Mouse (Mus musculus) mouse embryonic stem cell (cell line): ENCODE results near the gene Vangl1.

ENCODE experiments used
- in situ Hi-C, 2 experiments: fragments of 300-500 bp; cut with MboI; formaldehyde crosslinking; loops; 1 replicate in 1 of 2; 3 replicates in 1 of 2; pipeline ENCODE4 v1.14.3; 2019 to 2020; ENCODE audit warnings: low sequenced_read_pairs in 2 of 2, low pct_unique_long_range_greater_than_20kb in 1 of 2, mixed read lengths in 1 of 2; ENCODE audit not compliant: unreplicated experiment in 1 of 2

The Vangl1 gene

DNA sequence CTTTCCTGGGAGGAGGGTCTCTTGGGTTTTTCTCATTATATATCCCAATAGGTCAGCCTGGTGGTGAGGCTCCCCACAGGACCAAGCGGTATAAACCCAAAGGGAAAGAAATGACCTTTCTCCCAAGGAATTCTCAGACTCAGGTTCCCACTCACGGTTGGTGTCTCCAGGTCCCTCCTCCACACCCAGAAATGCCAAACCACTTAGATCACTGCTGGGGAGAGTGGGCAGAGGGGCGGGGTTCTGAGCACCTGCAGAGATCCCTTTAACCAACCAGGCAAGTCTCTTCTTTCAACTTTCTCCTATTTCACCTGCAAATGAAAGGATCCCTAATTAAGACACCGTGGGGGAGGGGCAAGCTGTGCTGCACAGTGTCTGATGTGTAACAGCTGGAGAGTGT lies 51.6 kb downstream of the Vangl1 start:
- in situ Hi-C loops = no loop called here

DNA sequence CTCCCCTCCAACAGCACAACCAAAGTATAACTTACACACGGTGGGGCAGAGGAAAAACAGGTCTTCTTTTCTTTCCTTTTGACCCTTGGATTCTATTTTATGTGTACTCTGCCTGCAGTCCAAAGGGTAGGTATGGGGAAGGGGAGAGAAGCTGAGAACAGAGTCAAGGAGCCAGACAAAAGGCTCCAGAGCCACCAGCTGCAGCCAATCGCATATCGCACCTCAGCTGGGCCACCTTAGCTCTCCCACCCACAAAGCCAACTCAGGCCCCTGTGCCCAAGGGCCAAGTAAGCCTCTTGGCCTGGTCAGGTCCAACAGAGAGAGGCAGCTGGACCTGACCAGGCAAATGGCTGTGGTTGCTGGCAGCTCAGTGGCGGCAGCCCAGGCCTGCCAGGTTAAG lies 52.0 kb downstream of the Vangl1 start:
- in situ Hi-C loops = no loop called here

DNA sequence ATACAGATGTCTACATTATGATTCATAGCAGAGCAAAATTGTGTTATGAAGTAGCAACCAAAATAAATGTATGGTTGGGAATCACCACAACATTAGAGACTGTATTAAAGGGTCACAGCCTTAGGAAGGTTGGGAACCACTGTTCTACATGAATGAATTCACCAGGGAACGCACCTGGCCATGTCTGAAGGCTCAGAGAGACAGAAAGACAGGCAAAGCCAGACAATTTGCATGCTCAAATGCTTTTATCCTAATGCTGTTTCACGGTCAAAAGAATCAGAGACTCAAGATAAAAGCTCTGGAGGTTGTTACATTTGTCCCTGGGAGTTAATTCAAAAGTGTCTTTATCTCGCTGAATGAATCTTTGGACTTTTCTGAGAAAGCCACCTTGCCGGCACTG lies 52.6 kb downstream of the Vangl1 start:
- in situ Hi-C loops = no loop called here

DNA sequence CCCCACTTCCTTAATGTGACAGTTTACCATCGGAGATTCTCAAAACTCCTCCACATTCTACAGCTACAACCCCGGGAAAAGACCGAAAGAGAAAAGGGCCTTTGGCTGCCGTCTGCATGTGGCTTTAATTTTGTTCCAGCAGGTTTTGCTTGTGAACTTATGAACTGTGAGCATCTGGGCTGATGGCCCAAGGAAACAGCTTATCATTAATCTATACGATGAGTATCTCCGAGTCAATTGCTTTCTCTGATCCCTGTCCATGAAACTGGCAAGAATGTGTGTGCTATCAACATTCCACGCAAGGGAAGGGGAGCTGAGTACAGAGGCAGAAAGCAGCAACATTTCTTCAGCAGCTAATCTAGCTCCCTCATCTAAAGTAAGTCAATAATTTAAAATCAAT lies 54.6 kb downstream of the Vangl1 start:
- in situ Hi-C loops = no loop called here

DNA sequence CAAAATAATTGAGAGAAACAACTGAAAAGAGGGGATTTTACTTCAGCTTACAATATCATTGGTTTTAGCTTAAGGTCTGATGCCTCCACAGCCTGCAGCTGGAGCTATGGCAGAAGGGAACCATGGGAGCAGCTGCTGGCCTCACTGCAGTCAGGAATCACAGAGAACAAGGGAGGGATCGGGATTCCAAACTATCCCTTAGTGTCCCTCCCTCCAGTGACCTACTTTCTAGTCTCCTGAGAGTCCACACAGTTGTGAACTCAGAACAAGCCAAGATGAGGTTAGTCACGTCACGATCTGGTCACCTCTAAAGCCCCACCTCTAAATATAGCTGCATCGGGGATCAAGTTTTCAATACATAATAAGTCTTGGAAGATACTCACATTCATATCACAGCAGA lies 57.3 kb downstream of the Vangl1 start:
- in situ Hi-C loops = no loop called here

DNA sequence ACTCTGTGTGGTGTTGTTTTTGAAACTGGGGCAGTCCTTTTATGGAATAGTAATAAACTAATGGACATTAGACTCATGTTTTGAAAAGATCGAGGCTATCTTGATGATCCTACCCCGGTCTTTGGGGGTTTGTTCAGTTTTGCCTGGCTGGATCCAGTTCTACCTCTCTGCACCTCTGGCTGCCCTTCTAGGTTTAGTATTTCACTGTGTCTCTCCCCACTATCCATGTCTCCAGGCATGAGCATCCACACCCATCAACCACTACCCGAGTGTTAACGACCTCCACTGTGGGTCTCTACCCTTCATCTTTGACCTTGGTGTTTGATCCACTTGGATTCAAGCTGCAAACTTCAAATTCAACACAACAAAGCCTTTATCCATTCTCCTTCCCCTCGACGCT lies 58.1 kb downstream of the Vangl1 start:
- in situ Hi-C loops = no loop called here

DNA sequence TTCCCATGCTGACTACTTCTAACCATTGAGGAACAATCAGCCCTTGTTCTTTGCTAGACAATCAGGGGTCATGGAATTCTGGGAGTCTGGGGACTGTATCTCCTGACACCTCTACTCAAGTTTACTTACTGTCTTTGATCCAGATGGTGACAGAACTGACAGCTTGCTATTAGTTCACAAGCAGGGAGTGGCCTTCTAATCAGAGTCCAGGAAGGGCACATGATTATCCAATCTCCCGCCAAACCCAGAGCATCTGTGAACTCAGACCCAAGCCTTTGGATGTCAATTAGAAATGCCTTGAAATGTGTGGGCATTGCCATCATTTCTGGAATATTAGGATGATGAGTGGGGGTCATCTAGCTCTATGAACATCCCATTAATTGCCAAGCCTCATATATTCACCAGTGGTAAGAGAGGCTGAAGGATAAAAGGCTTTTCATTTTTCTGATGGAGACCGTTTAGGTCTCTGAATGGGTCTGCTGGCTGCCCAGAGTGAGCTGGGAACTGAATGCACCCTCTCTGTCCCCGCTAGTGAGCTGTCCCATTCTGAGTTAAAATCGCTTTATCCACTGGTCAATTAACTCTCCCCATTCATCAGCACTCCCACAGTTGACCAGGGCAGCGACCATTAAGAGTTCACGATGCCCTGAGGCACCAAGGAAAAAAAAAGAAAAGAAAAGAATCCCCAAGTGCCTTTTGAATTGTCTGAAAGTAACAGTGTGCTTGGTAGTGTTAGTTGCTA lies 58.7 kb downstream of the Vangl1 start:
- in situ Hi-C loops = no loop called here

DNA sequence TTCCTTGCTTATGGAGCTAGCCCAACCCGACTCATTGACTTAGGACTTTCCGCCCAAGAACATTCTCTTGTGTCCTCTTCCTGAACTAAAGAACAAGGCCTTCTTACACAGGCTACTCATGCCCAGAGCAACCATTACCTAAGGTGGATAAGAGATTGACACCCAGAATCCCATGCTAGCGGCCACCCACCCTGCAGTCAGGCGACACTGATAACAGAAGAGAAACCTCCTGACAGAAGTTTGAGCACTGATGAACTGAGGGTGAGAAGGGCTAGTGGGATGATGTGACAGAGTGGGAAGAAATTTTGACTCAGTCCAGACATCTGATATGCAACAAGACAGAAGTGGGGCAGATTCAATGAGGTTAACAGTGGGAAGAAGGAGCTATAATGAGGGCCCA lies 60.1 kb downstream of the Vangl1 start:
- in situ Hi-C loops = no loop called here

DNA sequence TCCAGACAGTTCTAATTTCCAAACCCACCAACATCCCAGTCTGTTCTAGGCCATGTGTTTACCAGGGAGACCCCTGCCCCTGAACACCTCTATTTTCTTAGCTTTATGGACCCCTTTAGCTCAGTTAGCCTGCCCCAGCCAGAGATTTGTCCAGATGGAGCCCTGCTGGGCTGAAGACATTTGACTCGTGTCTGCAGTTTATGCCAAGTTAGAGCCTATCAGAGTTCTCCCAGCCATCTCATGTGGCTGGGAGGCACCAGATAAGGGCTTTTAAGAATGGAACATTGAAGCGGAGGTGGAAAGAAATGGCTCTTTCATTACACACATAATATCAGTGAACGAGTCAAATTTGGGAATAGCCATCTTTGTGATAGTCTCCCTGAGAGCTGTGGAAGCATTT lies 61.0 kb downstream of the Vangl1 start:
- in situ Hi-C loops = no loop called here

DNA sequence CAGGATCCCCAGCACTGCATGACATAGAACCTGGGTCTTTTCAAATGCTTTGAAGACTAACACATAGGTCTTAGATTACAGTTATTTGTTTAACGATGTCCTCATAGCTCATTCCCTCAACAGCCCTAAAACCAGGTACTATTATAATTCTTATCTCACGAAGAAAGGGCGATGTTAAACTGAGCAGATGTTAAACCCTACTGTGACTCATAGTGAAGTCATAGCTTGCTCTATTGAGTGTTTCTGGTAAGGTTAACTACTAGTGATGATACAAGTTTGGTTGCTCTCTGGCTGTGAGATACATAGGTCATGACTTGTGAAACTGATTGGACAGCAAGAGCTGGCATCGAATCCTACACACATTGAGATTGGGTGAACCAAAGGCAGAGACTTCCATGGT lies 61.5 kb downstream of the Vangl1 start:
- in situ Hi-C loops = no loop called here

DNA sequence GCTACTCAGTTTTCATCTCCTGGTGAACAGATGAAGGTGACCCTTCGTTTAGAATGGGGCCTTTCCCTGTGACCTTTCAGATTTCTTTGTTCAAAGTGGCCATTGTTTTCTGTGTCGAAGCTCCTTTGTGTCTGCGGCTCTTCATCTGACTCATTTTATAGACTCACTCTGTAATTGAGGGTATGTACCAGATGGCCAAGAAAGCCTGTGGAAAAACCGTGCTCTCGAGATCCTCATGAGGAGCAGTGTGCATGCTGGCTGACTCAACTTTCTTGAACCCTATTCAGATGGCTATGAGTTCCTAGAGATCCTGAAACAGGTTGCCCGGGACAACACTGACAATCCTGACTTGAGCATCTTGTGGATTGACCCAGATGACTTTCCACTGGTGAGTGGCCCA lies 62.6 kb downstream of the Vangl1 start:
- in situ Hi-C loops = no loop called here

DNA sequence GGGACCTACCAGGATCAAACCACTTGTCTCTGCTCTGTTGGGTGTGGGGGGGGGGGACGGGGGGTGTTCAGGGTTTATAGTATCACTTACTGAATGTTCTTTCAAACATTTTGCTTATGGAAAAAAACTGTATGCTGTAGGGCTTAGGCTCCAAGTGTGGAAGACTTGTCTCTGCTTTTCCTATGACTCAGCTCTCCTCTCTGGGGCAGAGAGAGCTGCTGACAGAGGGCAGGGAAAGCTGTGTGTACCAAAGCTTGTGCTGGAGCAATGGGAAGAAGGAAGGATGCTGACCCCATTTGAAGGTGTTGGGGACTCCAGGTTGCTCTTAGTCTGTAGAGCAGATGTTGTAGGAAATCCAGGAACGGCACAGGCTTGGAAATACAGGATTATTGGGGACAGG lies 63.0 kb downstream of the Vangl1 start:
- in situ Hi-C loops = no loop called here

DNA sequence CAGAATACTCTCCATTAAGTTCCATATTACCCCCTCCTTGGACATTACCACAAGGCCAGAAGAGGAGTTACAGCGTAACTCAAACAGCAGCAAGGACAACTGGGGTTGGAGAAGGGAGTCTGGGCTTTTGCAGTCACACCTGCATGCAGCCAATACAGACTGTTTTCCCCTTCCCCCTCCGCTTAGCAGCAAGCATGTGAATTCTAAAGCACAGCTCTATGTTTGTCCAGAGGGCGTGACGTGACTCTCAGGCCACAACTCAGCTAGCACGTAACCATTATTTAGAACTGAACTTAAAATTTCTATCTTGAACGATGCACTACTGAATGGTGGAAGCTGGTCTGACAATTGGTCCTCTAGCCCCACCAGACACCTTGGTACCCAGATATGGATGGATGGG lies 63.9 kb downstream of the Vangl1 start:
- in situ Hi-C loops = no loop called here

DNA sequence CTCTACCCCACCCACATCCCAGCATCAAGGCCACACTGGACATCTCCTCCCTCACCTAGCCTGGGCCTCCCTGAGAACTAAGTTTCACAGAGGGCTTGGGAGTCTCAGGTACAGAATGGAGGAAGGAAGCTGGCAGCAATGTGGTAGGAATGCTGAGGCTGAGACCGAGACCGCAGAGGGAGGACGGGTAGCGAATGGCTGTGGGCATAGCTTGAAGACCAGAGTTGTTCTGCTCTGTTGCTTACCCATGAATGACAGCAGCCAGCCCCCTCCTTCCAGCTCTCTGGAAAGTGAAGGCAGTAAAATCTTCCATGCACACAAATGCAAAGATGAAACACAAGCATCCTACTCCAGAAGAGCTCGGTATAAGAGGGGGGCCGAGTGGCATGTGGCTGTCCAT lies 65.6 kb downstream of the Vangl1 start:
- in situ Hi-C loops = no loop called here

DNA sequence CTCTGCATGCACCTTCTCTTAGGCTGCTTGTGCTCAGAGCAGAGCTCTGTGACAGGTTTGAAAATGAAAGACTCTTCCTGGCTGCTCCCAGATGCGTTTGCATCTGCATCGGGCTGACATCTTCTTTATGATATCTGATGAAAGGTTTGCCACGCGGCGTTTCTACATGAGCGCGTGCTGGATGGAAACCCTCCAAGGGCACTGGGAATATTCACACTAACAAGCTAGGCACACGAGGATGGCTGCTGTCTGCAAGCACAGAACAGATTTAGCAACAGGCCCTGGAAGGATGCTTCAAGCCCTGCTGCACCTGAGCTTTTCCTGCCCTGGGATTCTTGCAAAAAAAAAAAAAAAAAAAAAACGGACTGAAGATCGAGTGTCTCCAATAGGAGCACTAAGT lies 67.3 kb downstream of the Vangl1 start:
- in situ Hi-C loops = no loop called here

DNA sequence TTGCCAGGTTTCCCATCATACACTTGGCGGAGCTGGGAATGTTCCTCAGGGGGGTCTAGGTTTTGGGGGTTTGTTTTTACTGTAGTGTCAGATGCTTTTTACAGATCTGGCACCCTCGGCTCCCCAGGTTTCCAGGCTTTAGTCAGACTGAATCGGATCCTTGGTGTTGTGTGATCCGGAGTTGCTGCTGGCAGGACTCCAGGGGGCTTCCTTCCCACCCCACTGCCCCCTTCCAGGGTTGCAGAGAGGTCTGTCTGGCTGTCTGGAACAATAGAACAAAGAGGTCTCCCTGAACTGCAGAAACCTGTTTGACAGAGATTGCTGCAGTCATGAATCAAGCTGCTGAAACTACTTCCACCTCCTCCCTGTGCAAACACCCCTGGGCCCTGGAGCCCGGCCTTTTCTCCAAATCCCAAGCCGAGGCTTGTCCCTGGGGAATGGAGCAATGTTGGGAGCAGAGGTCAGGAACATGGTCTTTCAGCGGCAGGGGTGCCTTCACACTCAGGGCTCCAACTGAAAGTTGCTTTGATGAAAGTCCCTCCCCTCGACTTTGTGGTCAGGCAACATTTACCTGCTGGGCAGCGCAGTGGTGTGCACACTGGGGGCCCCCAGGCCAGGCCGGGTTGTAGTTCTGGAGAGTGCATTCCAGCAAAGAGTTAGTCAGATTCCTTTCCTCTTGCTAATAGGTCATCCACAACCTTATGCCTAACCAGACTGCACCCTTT lies 68.9 kb downstream of the Vangl1 start:
- in situ Hi-C loops = no loop called here

DNA sequence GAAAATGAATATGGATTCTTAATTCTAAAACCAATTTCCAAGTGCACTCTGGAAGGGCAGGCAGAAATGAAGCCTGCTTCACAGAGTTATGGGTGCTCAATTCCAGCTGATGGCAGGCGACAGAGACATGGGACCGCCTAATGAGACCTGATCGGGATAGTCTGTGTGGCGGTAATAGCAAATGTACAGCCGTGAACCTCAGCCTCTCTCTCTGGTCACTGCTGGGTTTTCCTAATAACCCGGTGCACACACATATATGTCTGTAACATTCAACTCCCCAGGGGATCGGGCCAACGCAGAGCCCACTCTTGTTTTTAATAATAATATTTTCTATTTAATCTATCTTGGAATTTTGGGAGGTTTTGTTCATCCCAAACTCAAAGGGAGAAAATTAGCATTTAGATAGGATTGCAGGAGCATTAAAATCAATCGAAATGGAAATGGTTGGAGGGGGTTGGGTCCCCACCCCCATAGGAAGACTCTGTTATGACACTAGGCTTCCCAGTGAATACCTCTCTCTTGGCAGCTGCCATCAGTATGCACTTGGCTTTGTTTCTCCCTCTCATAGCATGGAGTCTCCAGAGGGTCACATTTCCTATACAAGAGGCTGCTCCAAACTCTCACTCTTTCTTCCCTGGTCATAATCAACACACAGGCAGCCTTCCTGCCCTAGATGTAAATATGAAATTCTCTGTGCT lies 72.7 kb downstream of the Vangl1 start:
- in situ Hi-C loops = no loop called here

DNA sequence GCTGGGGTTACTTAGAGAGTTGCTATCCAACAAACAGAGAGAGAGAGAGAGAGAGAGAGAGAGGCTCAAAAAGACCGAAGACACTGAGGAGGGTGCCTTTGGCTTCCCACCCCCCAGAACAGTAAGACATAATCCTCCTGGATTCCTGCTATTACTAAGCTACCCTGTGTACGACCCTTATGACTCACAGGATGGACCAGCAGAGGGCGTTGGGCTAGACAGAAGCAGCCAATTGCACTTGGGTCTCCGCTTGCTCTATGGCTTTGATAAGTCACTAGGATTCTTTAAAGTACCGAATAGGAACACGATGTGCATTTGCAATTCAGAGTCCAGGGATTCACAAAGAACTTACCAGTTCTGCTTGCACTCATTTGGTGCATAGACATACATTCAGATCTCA lies 74.0 kb downstream of the Vangl1 start:
- in situ Hi-C loops = no loop called here

DNA sequence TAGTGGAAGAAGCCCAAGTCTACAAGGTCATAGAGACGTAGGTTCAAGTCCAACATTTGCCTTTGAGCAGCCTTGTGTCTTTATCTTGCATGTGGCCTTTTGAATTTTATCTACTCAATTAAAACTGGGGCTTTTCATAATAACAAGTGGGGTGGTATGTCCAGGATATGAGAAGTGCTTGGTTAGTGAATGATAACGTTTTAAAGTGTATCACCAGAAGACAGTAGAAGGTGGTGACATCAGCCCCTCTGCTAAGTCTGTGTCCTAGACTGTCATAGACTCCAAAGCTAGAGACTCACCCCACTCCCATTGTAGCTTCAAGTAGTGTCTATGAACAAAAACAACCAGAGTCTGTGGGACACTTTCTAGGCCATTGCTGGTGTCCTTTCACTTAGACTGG lies 76.3 kb downstream of the Vangl1 start:
- in situ Hi-C loops = no loop called here

DNA sequence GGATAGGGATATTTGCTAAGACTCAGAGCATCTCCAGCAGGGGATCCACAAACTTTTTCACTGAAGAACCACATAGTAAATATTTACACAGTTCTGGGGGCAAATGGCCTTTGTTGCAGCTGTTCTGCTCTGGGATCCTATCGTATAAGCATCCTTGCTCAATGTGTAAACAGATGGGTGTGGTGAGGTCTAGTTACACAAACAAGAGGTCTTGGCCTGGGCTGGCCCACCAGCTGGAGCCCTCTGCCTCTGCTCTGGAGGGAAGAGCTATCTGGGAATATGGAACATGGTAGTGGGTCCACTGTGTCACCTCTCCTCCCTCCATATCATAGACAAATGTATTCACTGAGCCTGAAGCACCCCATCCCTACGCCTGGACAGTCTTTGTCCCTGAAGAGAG lies 77.4 kb downstream of the Vangl1 start:
- in situ Hi-C loops = no loop called here
